Mouse (Mus musculus): ENCODE data around the gene Mpp4.

- TF ChIP-seq POLR2A (IDR thresholded peaks at IDR 0.05; ENCODE audit: extremely low read depth, insufficient read depth, low read length) (no peak), CTCF (IDR thresholded peaks at IDR 0.05; ENCODE audit: low read depth, low read length) (no peak)
Observed at GRCm38 (mm10) chr1:59134419-59134818, 28.8 kb downstream of the Mpp4 start.
